In genomic region chr8:112010997-112011815, GRCm38 (mm10) we compare ENCODE assay signal across 8 mouse cellular contexts. TPM values are rescaled to one million over a fixed set of nuclear protein-coding genes. Genes with fewer than 3 reads are reported as not detected.
A peak's percentile ranks its signal among the peaks of the same experiment; 100 is the strongest.
DNase-seq lines count a peak whose midpoint lies in the region; ATAC-seq lines count a peak whose summit lies in the region.

Kars (minus strand) TSS chr8:112011323.
Terf2ip (plus strand) TSS chr8:112011398.

- peak within 1 kb of the TSS; percentile 97 for H3K4me3 ChIP-seq in hindbrain, embryonic 12.5 days

- H3K4me2 ChIP-seq in hindbrain, embryonic 12.5 days (replicated peaks) = peak within 1 kb of the TSS; percentile 90

- peaks cover 21% of the 10 kb centered on the region for H3K4me1 ChIP-seq in hindbrain, embryonic 12.5 days

- H3K27ac ChIP-seq in hindbrain, embryonic 12.5 days = peak within 1 kb of the TSS; percentile 86

- no peaks in the 10 kb centered on the region for H3K27me3 ChIP-seq in hindbrain, embryonic 12.5 days

- peak within 1 kb of the TSS; percentile 94 for H3K9ac ChIP-seq in hindbrain, embryonic 12.5 days

- ATAC-seq in hindbrain, embryonic 12.5 days (ENCODE audit: low FRiP score) = peak; percentile 94

- DNase-seq in NIH3T3 (ENCODE audit: low read depth) = peak; percentile 96
- DNase-seq in cerebellum, postnatal 10 days = peak; percentile 94 to 97
- peak; percentile 86 to 89 for DNase-seq in frontal cortex, postnatal 10 days (ENCODE audit: low spot score in 2 of 2)
- DNase-seq in layer of hippocampus, postnatal 14 days (ENCODE audit: low spot score in 2 of 2) = peak; percentile 90 to 94
- DNase-seq in lung, postnatal 14 days = peak; percentile 93
- DNase-seq in retina, adult 2 months (ENCODE audit: low read depth, low spot score) = peak; percentile 84
- DNase-seq in thymus, postnatal 36 days = peak; percentile 91

- no peaks in the 10 kb centered on the region for H3K9me3 ChIP-seq in hindbrain, embryonic 12.5 days (replicated peaks)

- WGBS in hindbrain, embryonic 12.5 days = under 1% methylated on average over 61 of the region's 61 CpGs

- peaks cover 8% of the 10 kb centered on the region; the same call in 1 of the 2 replicates for H3K36me3 ChIP-seq in hindbrain, embryonic 12.5 days

RNA-seq across cellular contexts. Expression of gene Kars, which starts in this region (rescaled TPM):
- 183 and 192 TPM in 2 replicates for polyA plus RNA-seq in hindbrain, embryonic 12.5 days (2016; fragmentation: Nextera tagmentation; extraction: Ambion mirVana)
- 10 to 100 TPM; 79.8 to 83.9 TPM for total RNA-seq in layer of hippocampus, postnatal 14 days (2021)

RNA-seq across cellular contexts. Expression of gene Terf2ip, which starts in this region (rescaled TPM):
- 41.0 and 44.0 TPM in 2 replicates for polyA plus RNA-seq in hindbrain, embryonic 12.5 days (2016; fragmentation: Nextera tagmentation; extraction: Ambion mirVana)
- total RNA-seq in layer of hippocampus, postnatal 14 days (2021) = 10 to 100 TPM; 35.9 to 37.2 TPM

Comparison
In these comparisons a context has a peak if more than half of its experiments do, and no peak if none do; other contexts are left out.
1. Peak in every context shown above with its lines: DNase-seq, ATAC-seq, H3K4me3 ChIP-seq and H3K27ac ChIP-seq.